Mouse (Mus musculus) heart, postnatal 0 days (tissue): ENCODE data around the gene Akna. TPM values are rescaled to one million over a fixed set of nuclear protein-coding genes. Genes with fewer than 3 reads are reported as not detected.
A peak's percentile ranks its signal among the peaks of the same experiment; 100 is the strongest.

Experiments used
- ATAC-seq: fragments of 200-750 bp; cut with Nextera tagmentation; 2 replicates; pipeline ENCODE4 v1.8.0; 2017; ENCODE audit warnings: low read depth, moderate number of reproducible peaks, moderate library complexity; ENCODE audit not compliant: insufficient read depth
- DNase-seq: peaks from one replicate; pipeline ENCODE4 v3.0.0-alpha.2; 2016; ENCODE audit warnings: low spot score
- H3K27ac ChIP-seq: fragments of 300-500 bp; sonication (generic); 2 replicates; pipeline ENCODE4 v1.5.1; 2014; ENCODE audit warnings: low read depth, mild to moderate bottlenecking
- H3K27me3 ChIP-seq: fragments of 300-500 bp; sonication (generic); 2 replicates; pipeline ENCODE4 v1.6.1; 2014; ENCODE audit warnings: low read length, mixed read lengths; ENCODE audit not compliant: control insufficient read depth, insufficient read depth
- H3K36me3 ChIP-seq: fragments of 300-500 bp; sonication (generic); replicated peaks from 2 replicates; pipeline ENCODE4 v1.6.1; 2014; ENCODE audit warnings: low read length, mixed read lengths; ENCODE audit not compliant: control insufficient read depth, insufficient read depth
- H3K4me1 ChIP-seq: fragments of 300-500 bp; sonication (generic); 2 replicates; pipeline ENCODE4 v1.6.1; 2014; ENCODE audit warnings: antibody characterized with exemption; ENCODE audit not compliant: control insufficient read depth, insufficient read depth
- H3K4me2 ChIP-seq: fragments of 300-500 bp; sonication (generic); 2 replicates; pipeline ENCODE4 v1.6.1; 2014; ENCODE audit warnings: low read depth, mild to moderate bottlenecking, low read length, moderate library complexity
- H3K4me3 ChIP-seq: fragments of 300-500 bp; sonication (generic); 2 replicates; pipeline ENCODE4 v1.5.1; 2014; ENCODE audit warnings: low read depth, low read length
- H3K9ac ChIP-seq: fragments of 300-500 bp; sonication (generic); replicated peaks from 2 replicates; pipeline ENCODE4 v1.6.1; 2014; ENCODE audit warnings: low read depth, low read length, mixed read lengths
- H3K9me3 ChIP-seq: fragments of 300-500 bp; sonication (generic); replicated peaks from 2 replicates; pipeline ENCODE4 v1.6.1; 2016; ENCODE audit warnings: low read length; ENCODE audit not compliant: control insufficient read depth
- CTCF ChIP-seq: IDR thresholded peaks from 2 replicates; pipeline ENCODE4 v1.5.1; 2016; ENCODE audit warnings: antibody characterized with exemption, control low read depth, low read depth
- EP300 ChIP-seq: IDR thresholded peaks from 2 replicates; pipeline ENCODE4 v1.6.1; 2016; ENCODE audit warnings: antibody characterized with exemption, low read depth
- WGBS: fragments of 180-500 bp; shearing (Covaris S2); extraction: QIAGEN DNeasy Blood & Tissue Kit; methylation state at CpG from one replicate; pipeline ENCODE4 v1.1.7; 2014; 5-methylcytosine and 5-hydroxymethylcytosine counted together
- polyA plus RNA-seq: library from polyadenylated mRNA; unstranded; fragments of >200 nt; fragmentation: Nextera tagmentation; extraction: Ambion mirVana; gene quantifications from 2 replicates; pipeline ENCODE4 v1.2.1, GENCODE M21; 2015
- total RNA-seq: library from RNA; depleted of rRNA; stranded (reverse); fragments of >200 nt; gene quantifications from 2 replicates; pipeline ENCODE4 v1.2.3, GENCODE M21; 2014; ENCODE audit warnings: low replicate concordance

Akna gene
- total and polyA plus RNA-seq, 2 experiments from 2014 or later: 1.4 to 5.5 TPM

GRCm38 (mm10) chr4:63404205-63404604 is 1.1 kb upstream of the Akna start:
- H3K27ac ChIP-seq: peak overlapping the region; percentile 89
- DNase-seq (no peak), ATAC-seq (no peak)
- peaks cover 23% of the 10 kb centered on the region; the same call in 1 of the 2 replicates for H3K4me1 ChIP-seq
- H3K9me3 ChIP-seq: no peaks in the 10 kb centered on the region
- H3K4me3 ChIP-seq: no peak overlapping the region
- no peak for TF ChIP-seq CTCF
- TF ChIP-seq EP300: no peak
- no peaks in the 10 kb centered on the region for H3K27me3 ChIP-seq
- peak overlapping the region; percentile 7; the same call in 1 of the 2 replicates for H3K4me2 ChIP-seq
- H3K36me3 ChIP-seq: no peaks in the 10 kb centered on the region
- WGBS: 54% methylated on average over 7 of the region's 7 CpGs
- H3K9ac ChIP-seq: no peak overlapping the region; the same call in 1 of the 2 replicates

DNA sequence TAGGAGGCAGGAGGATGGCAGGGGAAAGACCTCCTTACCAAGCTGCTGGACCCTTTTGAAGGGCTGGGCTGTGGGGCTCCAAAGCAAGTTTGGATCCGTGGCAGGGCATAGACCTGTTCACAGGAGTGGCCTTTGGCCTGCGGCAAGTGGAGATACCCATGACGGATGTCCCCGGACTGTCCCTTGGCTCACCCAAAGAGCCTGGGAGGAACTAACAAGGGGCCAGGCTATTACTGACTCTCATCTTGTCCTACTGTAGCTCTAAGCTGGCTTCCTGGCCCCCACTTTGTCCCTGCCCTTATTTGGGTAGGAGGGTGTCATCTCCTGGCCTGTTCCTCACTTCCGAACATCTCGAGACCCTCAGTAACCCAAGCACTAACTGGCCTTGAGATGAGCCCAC is 596 bp downstream of the Akna start:
- no peak for TF ChIP-seq CTCF
- no peak for TF ChIP-seq EP300
- Histone ChIP-seq H3K9ac (peak overlapping the region; percentile 56), H3K27ac (peak overlapping the region; percentile 89), H3K4me3 (peak overlapping the region; percentile 45), H3K9me3 (no peaks in the 10 kb centered on the region), H3K4me2 (peak overlapping the region; percentile 63), H3K4me1 (peaks cover 24% of the 10 kb centered on the region; the same call in 1 of the 2 replicates), H3K27me3 (no peaks in the 10 kb centered on the region), H3K36me3 (no peaks in the 10 kb centered on the region)
- peak; percentile 15; the same call in 1 of the 2 replicates for ATAC-seq
- 39% methylated on average over 6 of the region's 6 CpGs for WGBS
- no peak for DNase-seq

- ATAC-seq (no peak), DNase-seq (no peak)
- Histone ChIP-seq H3K9ac (peak overlapping the region; percentile 56), H3K9me3 (no peaks in the 10 kb centered on the region), H3K27ac (peak overlapping the region; percentile 89), H3K36me3 (no peaks in the 10 kb centered on the region), H3K4me2 (peak overlapping the region; percentile 63), H3K27me3 (no peaks in the 10 kb centered on the region), H3K4me3 (peak overlapping the region; percentile 45; the same call in 1 of the 2 replicates), H3K4me1 (peaks cover 24% of the 10 kb centered on the region; the same call in 1 of the 2 replicates)
- TF ChIP-seq EP300 (no peak), CTCF (no peak)
- 66% methylated on average over 9 of the region's 10 CpGs for WGBS
Measured at GRCm38 (mm10) chr4:63402056-63402455, 1.1 kb downstream of the Akna start.

GRCm38 (mm10) chr4:63401620-63402019 is 1.5 kb downstream of the Akna start:
- TF ChIP-seq CTCF (no peak), EP300 (no peak)
- ATAC-seq: no peak
- peak overlapping the region; percentile 27 for H3K27ac ChIP-seq
- peaks cover 24% of the 10 kb centered on the region; the same call in 1 of the 2 replicates for H3K4me1 ChIP-seq
- H3K9me3 ChIP-seq: no peaks in the 10 kb centered on the region
- no peak overlapping the region for H3K9ac ChIP-seq
- no peak overlapping the region; the same call in 1 of the 2 replicates for H3K4me3 ChIP-seq
- H3K4me2 ChIP-seq: peak overlapping the region; percentile 63; the same call in 1 of the 2 replicates
- H3K36me3 ChIP-seq: no peaks in the 10 kb centered on the region
- 58% methylated on average over 6 of the region's 6 CpGs for WGBS
- no peak for DNase-seq
- H3K27me3 ChIP-seq: no peaks in the 10 kb centered on the region

DNA sequence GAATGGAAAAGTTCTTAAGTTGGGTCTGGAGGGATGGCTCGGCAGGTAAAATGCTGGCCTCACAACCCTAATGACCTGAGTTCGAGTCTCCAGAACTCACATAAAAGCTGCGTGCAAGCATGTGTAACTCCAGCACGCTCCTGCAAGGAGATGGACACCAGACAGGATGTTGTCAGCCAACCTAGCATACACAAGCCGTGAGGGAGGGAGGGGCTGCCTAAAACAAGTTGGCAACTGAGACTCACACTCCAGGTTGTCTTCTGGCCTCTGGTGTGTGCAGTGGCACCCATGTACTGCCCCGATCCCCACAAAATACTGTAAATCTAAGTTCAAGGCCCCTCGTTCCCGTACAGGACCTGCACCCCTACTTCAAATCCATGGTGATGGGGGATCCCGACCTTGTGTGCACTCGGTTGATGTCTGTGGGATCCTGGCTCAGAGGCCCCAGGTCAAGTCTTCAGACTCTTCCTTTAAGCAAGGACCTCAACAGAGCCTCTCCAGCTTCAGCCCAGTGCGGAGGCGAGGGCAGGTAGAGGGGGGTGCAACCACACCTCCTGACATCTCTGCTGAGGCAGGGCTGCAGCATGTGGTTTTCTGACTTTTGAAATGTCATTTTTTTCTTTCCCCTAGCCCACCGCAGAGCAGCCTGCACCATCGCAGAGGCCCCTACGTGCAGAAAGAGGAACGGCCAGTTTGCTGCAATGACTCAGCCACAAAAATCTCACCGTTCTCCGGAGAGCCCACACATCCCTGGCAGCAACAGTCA is 2.4 kb downstream of the Akna start:
- no peak overlapping the region for H3K4me3 ChIP-seq
- H3K9ac ChIP-seq: no peak overlapping the region
- DNase-seq: no peak
- no peaks in the 10 kb centered on the region for H3K27me3 ChIP-seq
- H3K36me3 ChIP-seq: no peaks in the 10 kb centered on the region; the same call in 1 of the 2 replicates
- peak overlapping the region; percentile 27; the same call in 1 of the 2 replicates for H3K27ac ChIP-seq
- no peaks in the 10 kb centered on the region for H3K9me3 ChIP-seq
- no peak for TF ChIP-seq EP300
- TF ChIP-seq CTCF: no peak
- no peak for ATAC-seq
- H3K4me2 ChIP-seq: peak overlapping the region; percentile 63; the same call in 1 of the 2 replicates
- WGBS: 81% methylated on average over 18 of the region's 18 CpGs
- peaks cover 24% of the 10 kb centered on the region; the same call in 1 of the 2 replicates for H3K4me1 ChIP-seq
